Mouse (Mus musculus) adrenal gland, adult 2 months (tissue): ENCODE measurements around the gene Zfp933. TPM values are rescaled to one million over a fixed set of nuclear protein-coding genes. Genes with fewer than 3 reads are reported as not detected.
"Not testable (repeated sequence)": the region's sequence is repeated elsewhere in the genome, so short reads cannot be mapped to it uniquely, and the experiment has no call there.

Experiments used
- DNase-seq: peaks from one replicate; pipeline ENCODE4 v3.0.0; 2021
- polyA plus RNA-seq: library from polyadenylated mRNA; depleted of rRNA; stranded (reverse); fragments of >200 nt; gene quantifications from 2 replicates; pipeline ENCODE4 v1.2.3, GENCODE M21; 2012; rRNA removed
- total RNA-seq, 2 experiments: library from RNA; stranded (reverse); gene quantifications; 2 replicates each; pipeline ENCODE4 v1.2.3; 2021

Zfp933 gene
- total and polyA plus RNA-seq, 3 experiments = 1.2 to 25.7 (median 22.7) TPM

- no peak for DNase-seq
These were observed 13.9 kb upstream of the Zfp933 start for GRCm38 (mm10) chr4:147862051-147862450.

DNA sequence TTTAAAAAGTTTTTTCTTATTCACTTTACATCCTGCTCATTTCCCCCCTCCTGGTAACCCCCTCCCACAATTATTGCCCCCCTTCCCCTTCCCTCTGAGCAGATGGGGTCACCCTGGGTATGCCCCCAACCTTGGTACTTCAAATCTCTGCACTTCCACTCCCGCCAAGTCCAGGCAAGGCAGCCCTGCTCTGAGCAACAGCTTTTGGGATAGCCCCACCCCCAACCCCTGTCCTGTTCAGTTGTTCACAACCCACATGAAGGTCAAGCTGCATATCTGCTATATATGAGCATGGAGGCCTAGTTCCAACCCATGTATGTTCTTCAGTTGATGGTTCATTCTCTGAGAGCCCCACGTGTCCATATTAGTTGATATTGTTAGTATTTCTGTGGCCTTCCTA lies 2.6 kb upstream of the Zfp933 start:
- no peak for DNase-seq

- DNase-seq = no peak
These were observed 422 bp upstream of the Zfp933 start for GRCm38 (mm10) chr4:147848584-147848991.

GRCm38 (mm10) chr4:147842871-147843270 lies 5.3 kb downstream of the Zfp933 start:
- DNase-seq = no peak

GRCm38 (mm10) chr4:147839282-147839681 lies 8.9 kb downstream of the Zfp933 start:
- DNase-seq = peak; percentile 55

- no peak for DNase-seq
These were observed 23.8 kb downstream of the Zfp933 start for GRCm38 (mm10) chr4:147824389-147824788.

GRCm38 (mm10) chr4:147821414-147821813 lies 26.8 kb downstream of the Zfp933 start:
- DNase-seq = not testable (repeated sequence)

- DNase-seq = not testable (repeated sequence)
These were observed 28.5 kb downstream of the Zfp933 start for GRCm38 (mm10) chr4:147819659-147820058.

GRCm38 (mm10) chr4:147814592-147815167 lies 33.5 kb downstream of the Zfp933 start:
- no peak for DNase-seq

GRCm38 (mm10) chr4:147813249-147813765 lies 34.9 kb downstream of the Zfp933 start:
- no peak for DNase-seq

DNA sequence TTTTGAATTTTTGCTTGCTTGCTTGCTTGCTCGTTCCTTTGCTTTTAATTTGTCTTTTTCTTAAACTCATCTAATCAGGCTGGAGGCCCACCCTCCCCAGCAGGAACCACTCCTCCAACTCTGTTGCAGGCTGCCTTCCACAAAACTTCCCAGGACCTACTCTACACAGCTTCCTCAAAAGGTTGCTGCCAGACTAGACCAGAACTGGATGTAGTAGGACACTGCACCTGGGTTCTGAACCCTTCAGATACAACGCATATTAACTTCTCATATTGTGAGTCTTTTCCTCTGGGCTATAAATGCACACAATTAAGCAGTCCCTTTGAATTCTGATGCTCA lies 38.2 kb downstream of the Zfp933 start:
- not testable (repeated sequence) for DNase-seq

GRCm38 (mm10) chr4:147809292-147809965 lies 38.7 kb downstream of the Zfp933 start, which contains the start of gene Zfp984:
Gene Zfp984 (minus strand): TSS chr4:147809788.
- DNase-seq = peak; percentile 63

GRCm38 (mm10) chr4:147808483-147808882 lies 39.7 kb downstream of the Zfp933 start:
- not testable (repeated sequence) for DNase-seq

- DNase-seq = not testable (repeated sequence)
These were observed 52.9 kb downstream of the Zfp933 start for GRCm38 (mm10) chr4:147795308-147795707.

GRCm38 (mm10) chr4:147794026-147794665 lies 54.0 kb downstream of the Zfp933 start:
- DNase-seq = not testable (repeated sequence)

DNA sequence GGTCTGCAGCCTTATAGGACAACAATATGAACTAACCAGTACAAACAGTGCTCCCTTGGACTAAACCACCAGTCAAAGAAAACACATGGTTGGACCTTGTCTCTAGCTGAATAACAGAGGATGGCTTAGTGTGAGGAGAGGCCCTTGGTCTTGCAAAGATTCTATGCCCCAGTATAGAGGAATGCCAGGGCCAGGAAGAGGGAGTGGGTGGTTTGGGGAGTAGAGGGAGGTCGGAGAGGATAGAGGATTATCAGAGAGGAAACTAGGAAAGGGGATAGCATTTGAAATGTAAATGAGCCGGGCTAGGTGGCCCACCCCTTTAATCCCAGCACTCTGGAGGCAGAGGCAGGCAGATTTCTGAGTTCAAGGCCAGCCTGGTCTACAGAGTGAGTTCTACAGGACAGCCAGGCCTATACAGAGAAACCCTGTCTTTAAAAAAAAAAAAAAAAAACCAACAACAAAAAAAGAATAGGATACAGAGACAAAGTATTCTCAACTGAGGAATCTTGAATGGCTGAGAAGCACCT lies 54.7 kb downstream of the Zfp933 start:
- DNase-seq = not testable (repeated sequence)

DNA sequence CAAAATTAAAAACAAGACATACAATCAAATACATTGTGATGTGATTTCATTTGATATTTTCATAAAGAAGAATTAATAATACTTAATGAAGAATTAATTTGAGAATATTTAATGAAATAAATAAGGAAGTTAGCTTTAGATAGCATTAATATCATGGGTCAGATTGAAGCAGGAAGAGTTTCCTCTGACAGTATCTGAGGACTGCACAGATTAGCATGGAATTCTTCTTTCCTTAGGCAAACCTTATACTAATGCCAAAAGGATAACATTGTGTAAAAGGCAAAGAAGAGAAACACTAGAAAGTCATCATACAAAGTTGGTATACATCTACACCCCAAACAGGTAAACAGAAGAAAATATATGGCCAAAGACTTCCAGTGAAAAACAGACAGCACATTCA lies 56.4 kb downstream of the Zfp933 start:
- not testable (repeated sequence) for DNase-seq

Other genes with a start within 250 kb of the Zfp933 start
- 1 to 10 TPM; 2.3 to 2.8 TPM for gene Zfp979, start 205.9 kb downstream of the Zfp933 start, total RNA-seq
- not detected in 2 replicates for gene Zfp979, start 205.9 kb downstream of the Zfp933 start, polyA plus RNA-seq
- under 1 TPM in 1 of 2 experiments, not detected in 1; 0.23 TPM for gene Zfp534, start 145.8 kb downstream of the Zfp933 start, total RNA-seq
- not detected in 2 replicates for gene Zfp534, start 145.8 kb downstream of the Zfp933 start, polyA plus RNA-seq
- 1 to 10 TPM; 4.2 to 5.9 TPM for gene Zfp984, start 38.6 kb downstream of the Zfp933 start, total RNA-seq
- gene Zfp984, start 38.6 kb downstream of the Zfp933 start, polyA plus RNA-seq = 0.04 TPM in 1 of 2 replicates, not detected in the other
- 10 to 100 TPM; 13.9 to 16.5 TPM for gene Miip, start 20.4 kb upstream of the Zfp933 start, total RNA-seq
- 104 and 123 TPM in 2 replicates for gene Miip, start 20.4 kb upstream of the Zfp933 start, polyA plus RNA-seq
- 10 to 100 TPM in 1 of 2 experiments, 1 to 10 TPM in 1; 7.8 to 11.7 TPM for gene Fv1, start 20.6 kb upstream of the Zfp933 start, total RNA-seq
- 0.50 and 0.75 TPM in 2 replicates for gene Fv1, start 20.6 kb upstream of the Zfp933 start, polyA plus RNA-seq
- 100 to 1,000 TPM; 164 to 221 TPM for gene Mfn2, start 56.3 kb upstream of the Zfp933 start, total RNA-seq
- gene Mfn2, start 56.3 kb upstream of the Zfp933 start, polyA plus RNA-seq = 77.6 and 98.7 TPM in 2 replicates
- gene Plod1, start 88.4 kb upstream of the Zfp933 start, total RNA-seq = 10 to 100 TPM; 36.4 to 44.0 TPM
- 36.1 and 46.5 TPM in 2 replicates for gene Plod1, start 88.4 kb upstream of the Zfp933 start, polyA plus RNA-seq
- gene 2510039O18Rik, start 92.5 kb upstream of the Zfp933 start, total RNA-seq = 10 to 100 TPM; 44.4 TPM
- gene 2510039O18Rik, start 92.5 kb upstream of the Zfp933 start, polyA plus RNA-seq = 119 and 120 TPM in 2 replicates
- 1 to 10 TPM in 1 of 2 experiments, not detected in 1; 9.8 TPM for gene Nppb, start 137.4 kb upstream of the Zfp933 start, total RNA-seq
- gene Nppb, start 137.4 kb upstream of the Zfp933 start, polyA plus RNA-seq = not detected in 2 replicates
- not detected for gene Nppa, start 152.4 kb upstream of the Zfp933 start, total RNA-seq
- gene Nppa, start 152.4 kb upstream of the Zfp933 start, polyA plus RNA-seq = not detected in 2 replicates
- gene Clcn6, start 190.5 kb upstream of the Zfp933 start, total RNA-seq = 10 to 100 TPM; 10.4 to 12.2 TPM
- 6.5 and 8.6 TPM in 2 replicates for gene Clcn6, start 190.5 kb upstream of the Zfp933 start, polyA plus RNA-seq
- 10 to 100 TPM; 29.2 to 39.3 TPM for gene Mthfr, start 190.7 kb upstream of the Zfp933 start, total RNA-seq
- 30.2 and 38.2 TPM in 2 replicates for gene Mthfr, start 190.7 kb upstream of the Zfp933 start, polyA plus RNA-seq
- 10 to 100 TPM; 75.4 to 97.8 TPM for gene Agtrap, start 239.7 kb upstream of the Zfp933 start, total RNA-seq
- gene Agtrap, start 239.7 kb upstream of the Zfp933 start, polyA plus RNA-seq = 135 and 174 TPM in 2 replicates